Mouse (Mus musculus) CD4-positive, CD25-positive, alpha-beta regulatory T cell, adult 2 months (primary cell): Measurements from ENCODE around the gene Nsun4.

ENCODE experiments used
- DNase-seq: peaks from one replicate; pipeline ENCODE4 v3.0.0-alpha.2; 2012; ENCODE audit warnings: low read depth, low spot score

Nsun4 gene

GRCm38 (mm10) chr4:116053399-116053961 lies at the start of gene Nsun4:
TSS of gene Nsun4 (minus strand) at chr4:116053876.
- DNase-seq = peak; percentile 97

- DNase-seq = no peak
Measured at GRCm38 (mm10) chr4:116100959-116101358, 47.3 kb upstream of the Nsun4 start.

DNA sequence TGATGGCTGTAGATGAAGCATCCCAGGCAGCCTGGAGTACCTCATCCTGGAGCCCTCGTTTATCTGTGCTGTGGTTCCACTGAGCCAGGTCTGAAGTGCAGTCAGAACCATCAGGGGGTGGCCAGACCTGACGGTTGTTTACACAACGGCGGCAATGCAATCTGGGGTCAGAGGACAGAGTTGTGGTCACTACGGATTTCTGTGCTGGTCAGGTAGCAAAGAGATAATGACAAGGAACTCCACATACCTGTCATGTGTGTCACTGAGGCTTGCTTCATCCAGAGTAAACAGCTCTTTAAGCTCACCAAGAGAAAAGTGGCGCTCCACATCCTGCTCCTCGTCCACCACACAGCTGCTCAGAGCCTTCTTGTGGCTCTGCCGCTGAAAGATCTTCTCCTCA lies 43.5 kb upstream of the Nsun4 start:
- no peak for DNase-seq

GRCm38 (mm10) chr4:116096291-116096690 lies 42.6 kb upstream of the Nsun4 start:
- no peak for DNase-seq

DNA sequence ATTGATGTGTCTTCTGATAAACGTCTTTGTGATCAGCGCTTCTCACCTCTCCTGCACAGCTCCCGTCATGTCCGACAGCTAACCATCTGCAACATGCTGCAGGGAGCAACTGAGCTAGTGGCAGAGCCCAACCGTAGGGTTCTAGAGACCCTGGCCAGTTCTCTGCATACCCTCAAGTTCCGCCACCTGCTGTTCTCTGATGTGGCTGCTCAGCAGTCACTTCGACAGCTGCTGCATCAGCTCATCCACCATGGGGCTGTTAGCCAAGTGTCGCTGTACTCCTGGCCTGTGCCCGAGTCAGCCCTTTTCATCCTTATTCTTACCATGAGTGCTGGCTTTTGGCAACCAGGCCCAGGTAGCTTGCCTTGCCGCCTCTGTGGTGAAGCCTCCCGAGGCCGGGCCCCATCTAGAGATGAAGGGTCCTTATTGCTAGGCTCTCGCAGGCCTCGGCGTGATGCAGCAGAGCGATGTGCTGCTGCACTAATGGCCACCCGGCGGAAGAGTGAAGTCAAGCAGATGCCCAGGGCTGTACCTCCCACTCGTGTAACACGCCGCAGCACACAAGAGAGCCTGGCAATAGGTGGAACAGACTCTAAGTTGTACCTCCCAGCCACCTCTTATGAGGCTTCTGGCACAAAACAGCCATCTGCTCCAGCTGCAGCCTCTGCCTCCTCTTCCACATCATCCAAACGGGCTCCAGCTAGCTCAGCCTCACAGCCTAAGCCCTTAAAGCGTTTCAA lies 35.0 kb upstream of the Nsun4 start:
- no peak for DNase-seq

DNA sequence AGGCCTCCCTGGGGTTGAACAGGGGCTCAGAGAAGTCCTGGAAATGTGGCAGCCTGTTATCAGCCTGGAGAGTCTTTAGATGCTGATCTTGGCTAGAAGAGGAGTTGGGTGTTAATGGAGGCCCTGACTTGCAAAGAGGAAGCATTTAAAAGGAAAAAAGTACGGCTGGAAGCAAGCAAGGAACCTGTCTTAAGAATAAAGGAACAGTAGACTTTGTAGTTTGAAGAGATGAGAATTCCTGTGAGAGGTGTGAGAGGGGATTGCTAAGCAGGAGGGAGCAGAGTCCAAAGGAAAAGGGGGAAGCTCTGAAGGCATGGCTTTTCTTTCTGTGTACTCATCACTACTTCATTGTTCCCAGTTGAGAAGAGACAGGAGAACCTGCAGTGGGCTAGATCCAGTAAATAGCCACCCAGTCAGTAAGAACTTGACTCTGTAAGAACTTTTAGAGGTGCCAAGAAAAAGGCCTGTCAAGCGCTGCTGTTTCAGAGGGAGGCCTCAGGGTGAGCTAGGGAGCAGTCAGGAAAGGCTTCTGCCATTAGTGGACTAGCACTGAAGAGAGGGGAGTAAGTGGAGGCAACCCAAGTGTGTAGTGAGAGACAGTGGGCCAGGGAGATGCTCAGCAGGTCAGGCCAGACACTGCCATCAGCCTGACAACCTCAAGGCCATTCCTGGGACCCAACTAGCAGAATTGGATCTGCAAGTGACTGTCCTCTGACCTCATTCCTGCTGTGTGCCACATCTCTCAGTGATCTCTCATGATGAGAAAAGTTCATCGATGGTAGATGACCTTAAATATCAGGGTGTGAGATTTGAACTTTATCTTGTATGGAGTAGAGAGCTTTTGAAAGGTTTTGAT lies 23.8 kb upstream of the Nsun4 start:
- peak; percentile 8 for DNase-seq

GRCm38 (mm10) chr4:116076369-116077231 lies 22.9 kb upstream of the Nsun4 start:
- peak; percentile 34 for DNase-seq

DNA sequence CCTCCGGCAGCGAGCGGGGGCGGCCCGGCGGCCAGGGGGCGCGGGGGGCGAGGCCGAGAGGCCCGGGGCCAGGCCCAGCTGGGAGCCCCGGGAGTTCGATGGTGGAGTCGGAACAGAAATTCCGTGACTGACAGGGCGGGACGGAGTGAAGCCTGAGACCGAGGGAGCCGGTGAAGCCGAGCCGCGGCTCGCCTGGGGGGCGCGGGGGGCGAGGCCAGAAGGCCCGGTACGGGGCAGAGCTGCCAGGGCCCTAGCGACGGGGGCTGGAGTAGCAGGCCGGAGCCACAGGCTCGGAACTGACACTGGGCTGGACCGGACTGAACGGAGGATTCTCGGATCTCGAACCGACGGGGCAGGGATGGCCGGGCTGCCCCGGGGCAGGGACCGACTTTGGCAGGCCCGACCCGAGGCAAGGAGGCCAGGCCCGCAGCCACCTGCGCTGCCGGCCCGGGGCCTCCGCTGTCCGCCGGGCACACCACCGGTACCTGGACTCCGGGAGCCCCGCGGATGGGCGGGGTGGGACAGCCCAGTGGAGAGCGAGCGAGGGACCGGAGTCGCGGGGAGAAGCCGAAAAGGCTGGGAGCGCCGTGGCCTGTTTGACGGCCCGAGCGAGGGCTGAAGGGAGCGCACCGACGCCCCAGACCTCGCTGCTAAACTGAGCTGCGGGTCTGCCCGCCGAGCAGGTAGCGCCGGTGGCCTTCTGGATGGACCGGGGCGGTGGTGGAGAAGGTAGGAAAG lies 22.1 kb upstream of the Nsun4 start:
- peak; percentile 76 for DNase-seq

- peak; percentile 97 for DNase-seq
Measured at GRCm38 (mm10) chr4:116074861-116075620, 21.4 kb upstream of the Nsun4 start, which contains the start of the genes Uqcrh and Lrrc41. TSS of gene Uqcrh (minus strand) at chr4:116075071. TSS of gene Lrrc41 (plus strand) at chr4:116075269.

DNA sequence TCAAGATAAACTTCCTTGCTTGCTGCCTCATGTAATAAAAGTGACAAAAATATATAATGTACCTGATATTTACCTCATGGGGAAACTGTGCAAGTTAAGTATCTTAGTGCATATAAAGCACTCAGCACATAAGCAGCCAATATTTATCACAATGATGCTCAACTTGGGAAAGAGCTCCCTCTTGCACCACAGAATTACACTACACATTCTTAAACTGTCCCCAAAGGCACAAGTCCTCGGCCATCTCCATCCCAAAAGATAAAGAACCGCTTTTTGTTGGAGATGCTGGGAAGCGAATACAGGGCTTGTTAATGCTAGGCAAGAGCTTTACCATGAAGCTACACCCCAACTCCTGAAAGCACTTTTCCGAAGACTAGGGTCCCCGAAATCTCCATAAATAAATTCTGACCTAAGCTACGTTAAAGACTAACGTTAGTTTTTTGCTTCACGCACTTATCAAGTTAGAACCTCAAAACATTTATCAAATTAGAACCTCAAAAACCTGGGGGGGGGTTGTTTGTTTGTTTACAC lies 20.5 kb upstream of the Nsun4 start:
- peak; percentile 70 for DNase-seq

DNA sequence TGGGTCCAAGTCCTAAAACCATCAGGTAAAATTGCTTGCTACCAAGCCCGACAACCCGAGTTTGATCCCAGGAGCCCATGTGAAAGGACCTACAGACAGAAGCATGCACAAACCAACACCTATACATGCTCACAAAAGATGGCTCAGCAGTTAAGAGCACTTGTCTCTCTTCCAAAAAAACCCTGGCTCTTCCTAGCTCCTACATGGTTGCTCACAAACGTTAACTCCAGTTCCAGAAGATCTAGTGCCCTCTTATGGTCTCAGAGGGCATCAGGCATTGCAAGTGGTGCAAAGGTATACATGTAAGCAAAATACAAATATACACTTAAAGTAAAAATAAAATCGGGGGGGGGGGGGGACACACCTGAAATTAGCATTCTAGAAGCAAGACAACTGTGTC lies 19.5 kb upstream of the Nsun4 start:
- peak; percentile 53 for DNase-seq

DNA sequence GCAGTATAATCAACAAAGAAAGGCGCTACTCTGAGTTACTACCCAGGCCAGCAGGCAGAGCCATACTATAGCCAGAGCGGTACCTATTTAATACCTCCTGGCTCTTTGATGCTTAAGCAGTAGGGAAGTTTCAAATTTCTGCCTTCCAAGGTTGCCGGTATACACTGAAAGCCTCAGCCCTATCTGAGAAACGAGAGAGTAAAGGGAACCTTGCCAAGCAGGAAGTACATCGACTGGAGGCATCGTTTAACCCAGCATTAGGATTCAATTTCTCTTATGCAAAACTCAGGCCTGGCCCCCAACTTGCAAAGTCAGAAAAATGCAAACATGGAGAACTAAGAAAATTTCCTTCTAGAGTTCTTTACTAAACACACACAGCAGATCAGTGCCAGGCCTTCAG lies 16.4 kb upstream of the Nsun4 start:
- DNase-seq = no peak

DNA sequence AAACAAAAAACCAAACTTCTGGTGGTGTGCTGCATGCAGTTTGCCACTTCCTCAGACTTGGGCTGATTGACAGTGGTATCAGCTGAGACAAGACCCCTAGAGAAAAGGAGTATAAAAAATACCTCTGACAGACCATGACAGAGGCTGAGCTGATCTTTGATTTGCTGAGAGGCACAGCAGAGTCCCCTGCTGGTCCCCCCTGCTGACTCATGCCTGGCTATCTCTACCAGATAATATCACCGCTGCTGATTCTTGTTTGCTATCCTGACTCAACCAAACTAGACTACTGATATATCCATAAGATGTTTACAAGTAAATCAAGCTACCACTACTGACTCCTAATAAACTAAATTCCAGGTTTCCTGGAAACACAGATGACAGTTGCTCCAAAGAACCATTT lies 10.2 kb upstream of the Nsun4 start:
- DNase-seq = no peak

GRCm38 (mm10) chr4:116059012-116059726 lies 5.5 kb upstream of the Nsun4 start:
- no peak for DNase-seq

- peak; percentile 25 for DNase-seq
Measured at GRCm38 (mm10) chr4:116057559-116057958, 3.9 kb upstream of the Nsun4 start.

- DNase-seq = peak; percentile 77
Measured at GRCm38 (mm10) chr4:116052526-116053293, 966 bp downstream of the Nsun4 start.

DNA sequence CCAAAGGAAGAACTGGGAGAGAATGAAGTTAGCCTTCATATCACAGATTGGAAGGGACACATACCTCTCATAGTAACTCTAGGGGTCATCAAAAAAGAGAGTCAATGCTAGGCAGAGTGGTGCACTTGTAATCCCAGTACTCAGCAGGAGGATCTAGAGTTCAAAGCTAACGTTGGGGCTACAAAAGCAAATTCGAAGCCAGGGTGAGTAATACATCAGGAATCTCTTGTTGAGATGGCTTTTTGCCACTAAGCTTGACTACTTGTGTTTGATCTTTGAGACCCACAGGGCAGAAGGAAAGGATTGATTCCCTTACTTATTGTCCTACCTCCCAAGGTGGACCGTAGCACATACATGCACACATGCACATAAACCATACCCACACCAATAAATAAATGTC lies 4.5 kb downstream of the Nsun4 start:
- DNase-seq = no peak
